In genomic region chr19:40288415-40288814, GRCm38 (mm10) we compare ENCODE assay signal across 23 mouse cellular contexts. TPM values are rescaled to one million over a fixed set of nuclear protein-coding genes. Genes with fewer than 3 reads are reported as not detected.
DNase-seq lines count a peak whose midpoint lies in the region; TF ChIP-seq lines count a peak whose summit lies in the region.
"Had no signal": no experiment of that assay in that cellular context is flagged by ENCODE, and none has a peak within 500 bp of the region (broad histone marks: within the 10 kb centered on the region; RNA-seq: fewer than 3 reads in every experiment).

No protein-coding gene starts in this region.

- no peaks in the 10 kb centered on the region for H3K27me3 ChIP-seq in heart, adult 2 months (ENCODE audit: control insufficient read depth, insufficient read depth, low read length)
- H3K27me3 ChIP-seq: CH12.LX; embryonic facial prominence, embryonic 12.5 days; forebrain, embryonic 13.5 days; Patski had no signal

- peaks cover 4% of the 10 kb centered on the region for H3K4me1 ChIP-seq in heart, adult 2 months (ENCODE audit: control insufficient read depth, insufficient read depth, low read length)
- H3K4me1 ChIP-seq: embryonic facial prominence, embryonic 12.5 days; forebrain, embryonic 13.5 days had no signal

- peak; percentile 51 for DNase-seq in gastrocnemius, adult 18-20 months (ENCODE audit: low spot score)
- DNase-seq in gastrocnemius, postnatal 36 days, result no peak
- DNase-seq in gastrocnemius, postnatal 25 days, result peak; percentile 31
- DNase-seq in gastrocnemius, postnatal 10 days, result no peak
- DNase-seq in heart, adult 2 months, result no peak
- DNase-seq in heart, postnatal 10 days, result no peak
- DNase-seq in urinary bladder, adult 2 months (ENCODE audit: low spot score), result peak; percentile 11
- DNase-seq in urinary bladder, postnatal 25 days (ENCODE audit: low spot score), result no peak
- DNase-seq: adrenal gland, adult 8-10 months; adrenal gland, postnatal 14 days; adrenal gland, postnatal 36 days; B cell, adult 2 months; cerebellum, adult 11-12 months; cerebellum, adult 2 months; cerebellum, adult 9-10 months; cerebellum, postnatal 10 days; cerebellum, postnatal 25 days had no signal

- no peak overlapping the region for H3K9ac ChIP-seq in heart, adult 2 months (ENCODE audit: low read depth, low read length)
- H3K9ac ChIP-seq: embryonic facial prominence, embryonic 12.5 days; forebrain, embryonic 13.5 days had no signal

- 71% methylated on average over 9 of the region's 9 CpGs for WGBS in heart, adult 2 months

- H3K4me3 ChIP-seq in heart, adult 2 months, result no peak overlapping the region
- H3K4me3 ChIP-seq: embryonic facial prominence, embryonic 10.5 days; embryonic facial prominence, embryonic 12.5 days; forebrain, embryonic 13.5 days had no signal

- H3K79me2 ChIP-seq in heart, adult 2 months (replicated peaks; ENCODE audit: control insufficient read depth, insufficient read depth, low read length), result no peaks in the 10 kb centered on the region

- no peak for TF ChIP-seq POLR2A in heart, adult 2 months (IDR thresholded peaks at IDR 0.05; ENCODE audit: insufficient read depth, low read depth, low read length)

- intact Hi-C loops in gastrocnemius, postnatal 36 days (cut with DNase I), result no loop called here
- intact Hi-C loops in heart, adult 2 months (cut with DNase I), result no loop called here
- intact Hi-C loops in heart, postnatal 10 days (cut with DNase I), result no loop called here

- TF ChIP-seq EP300 in heart, adult 2 months (IDR thresholded peaks at IDR 0.05; ENCODE audit: insufficient read depth, low read depth, low read length), result 0 out of 2 replicates have a peak, but pooled peaks have one; percentile 11

- H3K27ac ChIP-seq in heart, adult 2 months, result no peak overlapping the region; the same call in 1 of the 2 replicates
- H3K27ac ChIP-seq: embryonic facial prominence, embryonic 10.5 days; embryonic facial prominence, embryonic 12.5 days; forebrain, embryonic 13.5 days had no signal

- no peaks in the 10 kb centered on the region for H3K36me3 ChIP-seq in heart, adult 2 months (ENCODE audit: control insufficient read depth, insufficient read depth, low read length)
- H3K36me3 ChIP-seq: embryonic facial prominence, embryonic 10.5 days; embryonic facial prominence, embryonic 12.5 days; G1E had no signal

- no peak for TF ChIP-seq CTCF in heart, adult 2 months (IDR thresholded peaks at IDR 0.05)

RNA-seq across cellular contexts. Expression of gene Pdlim1, which starts 16.8 kb away (rescaled TPM):
- total RNA-seq in gastrocnemius, adult 18-20 months (2021), result 100 to 1,000 TPM; 101 to 168 TPM
- 100 to 1,000 TPM in 1 of 2 experiments, 10 to 100 TPM in 1; 83.7 to 139 TPM for total RNA-seq in gastrocnemius, postnatal 36 days (2021)
- 100 to 1,000 TPM; 116 to 150 TPM for total RNA-seq in gastrocnemius, postnatal 25 days (2021)
- total RNA-seq in gastrocnemius, postnatal 10 days (2021), result 100 to 1,000 TPM; 156 to 157 TPM
- total RNA-seq in heart, adult 2 months (2021), result 100 to 1,000 TPM; 137 to 139 TPM
- 116 and 125 TPM in 2 replicates for polyA plus RNA-seq in heart, adult 2 months (2012; rRNA removed)
- 100 to 1,000 TPM; 235 to 249 TPM for total RNA-seq in heart, postnatal 10 days (2021)
- 79.7 and 89.7 TPM in 2 replicates for polyA plus RNA-seq in urinary bladder, adult 2 months (2012; rRNA removed)
- polyA plus RNA-seq: G1E had no signal

Comparison
In these comparisons a context has a peak if more than half of its experiments do, and no peak if none do; other contexts are left out.
1. DNase-seq: peak in gastrocnemius, adult 18-20 months (single experiment), gastrocnemius, postnatal 25 days (single experiment) and urinary bladder, adult 2 months (single experiment); none in gastrocnemius, postnatal 36 days (0 of 2), gastrocnemius, postnatal 10 days (single experiment), heart, adult 2 months (0 of 2), heart, postnatal 10 days (0 of 2) and urinary bladder, postnatal 25 days (single experiment).